Mouse (Mus musculus) lung, postnatal 10 days (tissue): Measurements from ENCODE around the gene Olfr1410.

ENCODE experiments used
- DNase-seq: peaks from one replicate; pipeline ENCODE4 v3.0.0; 2021

Gene Olfr1410

DNA sequence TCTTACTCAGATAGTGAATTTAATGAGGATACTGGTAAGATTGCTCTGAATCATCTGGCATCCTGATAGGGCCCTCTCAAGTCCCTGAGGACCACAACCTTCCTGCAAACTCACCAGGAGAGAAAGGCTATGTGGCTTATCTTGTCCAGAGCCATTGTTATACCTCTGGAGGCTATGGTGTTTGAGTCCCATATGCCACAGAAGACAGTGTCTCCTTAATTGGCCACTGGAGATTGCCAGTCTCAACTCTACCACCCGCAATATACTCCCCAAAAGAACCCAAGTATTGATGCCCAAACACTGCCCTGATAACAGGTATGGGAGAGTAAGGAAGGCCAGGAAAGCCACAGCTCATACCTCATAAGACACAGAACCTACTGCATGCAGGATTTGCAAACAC lies at the start of gene Olfr1410:
Gene Olfr1410 (plus strand): TSS at position 301 of the 400 bp plus-strand sequence.
- no peak for DNase-seq

- no peak for DNase-seq
Observed at GRCm38 (mm10) chr1:92571022-92571421, 34.6 kb upstream of the Olfr1410 start, which contains the start of gene Olfr1413. Olfr1413 (plus strand) TSS chr1:92571322.

GRCm38 (mm10) chr1:92585479-92585878 lies 20.1 kb upstream of the Olfr1410 start, which contains the start of gene Olfr1412:
Olfr1412 (plus strand) TSS chr1:92585779.
- DNase-seq: no peak

- DNase-seq: no peak
Observed at GRCm38 (mm10) chr1:92594111-92594510, 11.5 kb upstream of the Olfr1410 start, which contains the start of gene Olfr1411. Olfr1411 (plus strand) TSS chr1:92594411.

- no peak for DNase-seq
Observed at GRCm38 (mm10) chr1:92596019-92596418, 9.6 kb upstream of the Olfr1410 start.

GRCm38 (mm10) chr1:92607711-92608110 lies 2.1 kb downstream of the Olfr1410 start:
- DNase-seq: no peak

DNA sequence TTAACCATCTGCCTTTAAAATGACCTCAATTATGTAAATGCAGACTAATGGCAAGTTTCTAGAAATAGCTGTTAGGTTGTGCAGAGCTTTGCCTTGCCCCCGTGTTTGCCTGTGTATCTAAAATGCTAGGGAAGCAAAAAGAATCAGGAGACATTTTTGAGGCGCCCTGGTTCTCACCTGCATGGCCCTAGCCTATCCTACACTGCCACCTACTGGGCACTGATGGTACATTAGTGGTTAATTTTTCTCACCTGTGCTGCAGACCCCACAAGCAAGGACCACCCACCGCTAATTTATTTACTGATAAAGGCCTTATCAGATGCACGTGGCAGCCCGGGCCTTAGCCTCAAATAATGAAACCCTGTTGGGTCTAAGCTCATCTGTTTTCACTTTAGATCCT lies 5.4 kb downstream of the Olfr1410 start:
- DNase-seq: peak; percentile 43

DNA sequence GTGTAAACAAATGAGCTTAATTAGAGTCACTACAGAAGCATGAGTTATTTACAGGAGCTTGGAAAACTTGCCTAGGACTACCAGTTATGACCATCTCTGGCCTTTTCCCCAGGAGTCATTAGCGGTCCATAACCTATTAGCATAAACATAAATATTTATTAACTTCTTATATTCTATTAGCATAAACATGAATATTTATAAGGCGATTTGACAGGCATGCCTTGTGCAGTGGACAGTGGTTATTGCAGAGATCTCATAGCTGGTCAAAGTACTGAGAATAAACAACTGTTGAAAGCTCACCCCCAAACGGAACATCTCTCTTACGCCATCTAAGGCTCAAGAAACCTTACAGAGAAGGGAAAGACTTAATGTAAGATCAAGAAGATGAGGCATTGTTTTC lies 7.6 kb downstream of the Olfr1410 start:
- DNase-seq: no peak

DNA sequence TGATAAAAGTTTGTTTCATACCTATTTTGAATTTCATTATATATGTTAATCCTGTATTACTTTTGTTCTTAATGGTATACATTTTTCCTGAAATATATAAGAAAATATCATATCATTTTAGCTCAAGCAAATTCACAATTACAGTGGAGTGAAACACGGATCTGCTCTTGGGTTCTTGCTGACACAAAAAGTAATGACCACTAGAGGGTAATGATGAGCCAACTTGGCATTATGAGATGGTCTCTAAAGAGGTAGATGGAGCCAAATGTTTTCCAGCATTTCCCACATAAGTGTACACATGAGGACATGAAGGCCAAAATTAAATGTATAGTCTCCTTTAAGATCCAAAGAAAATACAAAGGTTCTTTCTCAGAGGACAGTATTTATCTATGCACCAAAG lies 8.9 kb downstream of the Olfr1410 start:
- peak; percentile 36 for DNase-seq

DNA sequence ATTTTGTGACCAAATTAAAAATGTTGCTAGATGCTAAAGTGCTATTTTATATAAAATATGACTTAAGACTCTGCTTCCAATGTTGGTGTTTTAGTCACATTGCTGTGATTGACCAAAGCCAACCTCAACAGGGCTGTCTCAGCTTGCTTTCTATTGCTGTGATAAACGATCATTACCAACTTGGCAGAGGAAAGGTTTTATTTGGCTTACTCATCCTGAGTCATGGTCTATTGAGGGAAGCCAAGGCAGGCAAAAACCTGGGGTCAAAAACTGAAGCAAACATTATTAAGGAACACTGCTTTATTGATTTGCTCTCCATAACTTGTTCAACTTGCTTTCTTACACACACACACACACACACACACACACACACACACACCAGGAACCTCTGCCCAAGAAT lies 10.5 kb downstream of the Olfr1410 start:
- DNase-seq: no peak

- DNase-seq: no peak
Observed at GRCm38 (mm10) chr1:92617488-92617887, 11.9 kb downstream of the Olfr1410 start, which contains the start of gene Olfr12. Olfr12 (plus strand) TSS chr1:92617788.

DNA sequence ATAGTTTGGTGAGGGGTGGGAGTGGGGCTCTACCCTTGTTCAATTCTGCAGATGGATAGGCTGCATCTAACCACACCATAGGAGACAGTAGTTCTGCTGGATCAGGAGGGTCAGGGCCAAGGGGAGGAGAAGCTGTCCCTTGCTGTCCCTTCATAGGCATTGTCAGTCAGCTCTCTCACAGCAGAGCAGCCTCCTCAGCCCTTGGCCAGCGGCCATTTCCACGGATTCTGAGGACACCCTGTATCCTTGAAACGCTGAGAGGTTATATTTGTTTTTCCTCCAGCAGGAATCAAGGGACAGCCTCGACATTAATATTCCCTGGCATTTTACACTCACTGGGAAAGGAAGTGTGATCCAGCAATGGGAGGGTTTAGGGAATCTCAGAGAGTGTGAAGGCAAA lies 12.8 kb downstream of the Olfr1410 start:
- no peak for DNase-seq

DNA sequence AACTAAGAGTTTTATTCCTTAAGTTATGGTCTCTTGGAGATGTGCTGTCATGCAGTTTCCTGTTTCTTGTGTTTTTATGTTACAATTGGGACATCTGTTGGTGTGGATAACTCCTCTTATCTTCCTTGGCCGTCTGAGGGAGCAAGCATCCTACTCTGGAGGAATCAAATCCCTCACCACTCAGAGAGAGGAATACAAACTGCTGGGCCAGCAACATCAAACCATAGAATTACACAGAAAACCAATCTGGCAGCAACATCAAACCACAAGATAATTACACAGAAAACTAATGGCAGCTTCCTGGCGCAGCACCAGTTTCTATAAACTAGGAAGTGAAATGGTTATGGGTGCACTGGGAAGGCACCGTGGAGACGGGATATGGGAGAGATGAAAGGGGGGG lies 22.6 kb downstream of the Olfr1410 start:
- DNase-seq: no peak

- DNase-seq: no peak
Observed at GRCm38 (mm10) chr1:92632196-92632595, 26.6 kb downstream of the Olfr1410 start.

GRCm38 (mm10) chr1:92632948-92633347 lies 27.4 kb downstream of the Olfr1410 start:
- DNase-seq: no peak

DNA sequence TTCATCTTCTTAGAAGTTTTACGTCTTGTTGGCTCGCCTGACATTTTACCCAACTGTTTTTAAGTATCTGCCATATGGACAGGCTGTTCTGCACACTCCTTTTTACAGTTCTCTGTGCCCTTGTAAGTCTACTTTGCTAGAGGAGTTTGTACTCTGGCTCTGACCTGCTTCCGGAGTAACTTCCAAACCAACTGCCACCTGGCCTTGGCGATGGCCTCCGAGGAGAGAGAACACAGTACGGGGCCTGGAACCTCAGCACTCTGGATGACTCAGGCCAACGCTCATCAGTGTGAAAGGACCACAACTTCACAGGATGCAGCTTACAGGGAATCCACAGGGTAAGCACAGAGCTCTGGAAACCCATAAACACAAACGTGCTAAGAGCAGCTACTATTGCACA lies 28.1 kb downstream of the Olfr1410 start:
- DNase-seq: no peak

DNA sequence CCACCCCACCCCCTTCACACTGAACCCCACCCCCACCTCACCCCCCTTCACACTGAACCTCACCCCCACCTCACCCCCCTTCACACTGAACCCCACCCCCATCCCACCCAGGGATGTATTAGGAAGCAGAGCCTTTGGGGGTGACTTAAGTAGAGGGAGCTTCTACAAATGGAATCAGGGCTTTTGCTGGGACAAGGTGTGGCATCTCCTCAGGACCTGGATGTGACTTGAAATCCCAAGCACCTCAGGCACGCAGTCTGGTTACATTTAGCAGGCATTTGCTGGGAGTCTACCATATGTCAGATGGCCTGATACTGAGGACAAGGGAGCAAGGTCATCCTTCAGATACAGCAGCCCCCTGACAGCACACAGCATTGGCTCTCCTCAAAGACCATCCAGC lies 29.0 kb downstream of the Olfr1410 start:
- no peak for DNase-seq

GRCm38 (mm10) chr1:92634976-92635599 lies 29.5 kb downstream of the Olfr1410 start:
- DNase-seq: no peak

GRCm38 (mm10) chr1:92636015-92636414 lies 30.4 kb downstream of the Olfr1410 start:
- DNase-seq: no peak

DNA sequence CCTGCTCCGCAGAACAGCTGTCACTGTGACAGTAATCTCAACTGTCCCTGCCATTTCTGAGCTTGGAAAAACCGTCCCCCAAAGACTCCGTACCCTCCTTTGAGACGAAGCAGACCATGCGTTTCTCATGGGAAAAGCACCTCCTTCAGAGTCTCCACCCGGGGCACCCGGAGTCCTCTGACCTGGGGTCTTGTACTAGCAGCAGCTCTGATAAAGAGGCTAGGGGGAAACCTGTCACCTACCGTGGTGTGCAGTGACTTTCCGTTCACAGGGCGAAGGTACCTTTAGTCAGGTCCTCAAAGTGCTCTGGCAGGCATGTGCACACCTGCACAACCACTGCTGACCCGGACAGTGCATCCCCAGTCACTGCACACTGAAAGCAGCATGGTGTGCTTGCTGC lies 31.1 kb downstream of the Olfr1410 start:
- no peak for DNase-seq

DNA sequence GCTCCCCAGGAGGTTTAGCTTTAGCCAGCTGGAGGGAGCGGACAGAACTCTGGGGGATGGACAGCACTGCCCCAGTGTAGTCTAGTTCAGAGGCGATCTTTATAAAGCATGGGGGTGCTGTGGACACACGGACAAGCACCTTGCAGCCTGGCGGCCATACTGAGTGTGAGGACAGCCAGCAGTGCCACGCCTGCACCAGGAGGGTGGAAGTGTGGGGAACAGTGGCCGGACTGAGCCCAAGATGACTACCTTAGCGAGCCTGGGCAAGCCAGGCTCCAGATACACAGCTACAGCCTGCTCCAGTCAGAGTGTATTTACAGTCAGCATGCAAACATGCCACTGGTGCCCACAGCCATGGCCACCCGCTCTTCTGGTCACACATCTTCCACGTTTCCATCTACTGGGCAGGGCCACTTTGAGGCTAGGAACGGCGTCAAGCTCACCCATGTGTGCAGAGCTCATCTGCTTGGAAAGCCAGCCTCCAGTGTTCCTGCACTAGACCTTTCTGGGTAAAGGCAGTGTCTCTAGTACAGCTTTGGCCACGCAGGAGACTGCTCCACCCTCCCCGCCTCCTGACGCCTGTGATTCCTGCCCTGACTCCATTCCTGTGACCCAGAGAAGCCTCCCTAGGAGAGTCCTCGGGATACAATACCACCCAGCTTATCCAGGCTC lies 32.1 kb downstream of the Olfr1410 start:
- DNase-seq: no peak

DNA sequence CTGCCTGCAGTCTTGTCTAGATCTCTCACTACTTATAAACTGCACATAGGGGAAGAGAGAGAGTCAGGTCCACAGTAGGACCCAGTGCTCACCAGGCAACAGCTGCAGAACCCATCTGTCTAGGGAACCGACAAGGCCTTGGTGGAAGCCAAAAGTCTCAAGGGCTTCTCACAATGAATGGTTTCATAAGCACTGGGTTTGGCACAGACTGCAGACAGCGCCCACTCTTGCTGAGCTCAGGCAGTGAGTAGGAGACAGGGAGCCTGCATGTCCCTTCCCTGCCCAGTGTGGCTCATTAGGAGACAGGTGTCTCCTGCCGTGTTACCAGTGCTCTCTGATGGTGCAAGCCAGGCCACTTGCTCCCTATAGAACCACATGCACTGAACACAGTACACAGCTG lies 32.6 kb downstream of the Olfr1410 start:
- peak; percentile 18 for DNase-seq

GRCm38 (mm10) chr1:92638736-92639135 lies 33.2 kb downstream of the Olfr1410 start:
- no peak for DNase-seq

DNA sequence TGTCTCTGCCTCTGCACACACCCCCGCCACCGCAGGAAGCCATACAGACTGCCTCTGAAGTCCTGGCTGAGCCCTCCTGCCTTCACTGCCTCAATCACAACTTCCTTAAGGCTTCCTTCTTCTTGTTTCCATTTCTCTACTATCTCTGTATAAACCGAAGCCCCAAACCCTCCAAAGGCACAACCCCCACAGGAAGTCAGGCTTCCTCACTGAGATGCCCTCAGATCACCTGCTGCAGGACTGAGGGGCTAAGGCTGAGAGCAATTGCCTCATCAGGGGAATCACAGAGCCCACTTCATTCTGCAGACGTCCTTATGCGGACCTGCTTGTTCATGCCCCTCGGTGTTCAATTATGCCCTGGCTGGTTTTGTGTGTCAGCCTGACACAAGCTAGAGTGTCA lies 34.8 kb downstream of the Olfr1410 start:
- no peak for DNase-seq
